Mouse (Mus musculus) CD8-positive naive resting alpha-beta T cell, adult 2 months (primary cell): Measurements from ENCODE around the gene Tomm22.
A peak's percentile ranks its signal among the peaks of the same experiment; 100 is the strongest.

Experiments
- DNase-seq, 2 experiments: peaks; one replicate each; pipeline ENCODE4 v3.0.0; 2022; ENCODE audit warnings: low read depth in 2 of 2, low spot score in 2 of 2

Gene Tomm22

GRCm38 (mm10) chr15:79685141-79685641, 14.5 kb downstream of the Tomm22 start:
- DNase-seq = no peak

GRCm38 (mm10) chr15:79686046-79686869, 15.6 kb downstream of the Tomm22 start:
- no peak for DNase-seq

GRCm38 (mm10) chr15:79687175-79687574, 16.5 kb downstream of the Tomm22 start:
- no peak for DNase-seq

- peak; percentile 95 to 96 for DNase-seq
Measured at GRCm38 (mm10) chr15:79687646-79688267, 17.1 kb downstream of the Tomm22 start, which contains the start of gene Josd1. Josd1 (minus strand) TSS chr15:79687919.

- no peak for DNase-seq
Measured at GRCm38 (mm10) chr15:79688268-79688956, 17.8 kb downstream of the Tomm22 start.

- no peak for DNase-seq
Measured at GRCm38 (mm10) chr15:79689662-79690425, 19.2 kb downstream of the Tomm22 start.

- peak; percentile 91 to 92 for DNase-seq
Measured at GRCm38 (mm10) chr15:79690426-79691022, 19.9 kb downstream of the Tomm22 start, which contains the start of gene Gtpbp1. Gtpbp1 (plus strand) TSS chr15:79690845.

GRCm38 (mm10) chr15:79691023-79691508, 20.4 kb downstream of the Tomm22 start:
- peak in 1 of 2 experiments; percentile 24 for DNase-seq

GRCm38 (mm10) chr15:79692334-79692733, 21.7 kb downstream of the Tomm22 start:
- DNase-seq = peak in 1 of 2 experiments; percentile 16

GRCm38 (mm10) chr15:79693740-79694139, 23.1 kb downstream of the Tomm22 start:
- DNase-seq = peak; percentile 54

GRCm38 (mm10) chr15:79694512-79694911, 23.9 kb downstream of the Tomm22 start:
- DNase-seq = no peak

- DNase-seq = no peak
Measured at GRCm38 (mm10) chr15:79695516-79695915, 24.9 kb downstream of the Tomm22 start.

- no peak for DNase-seq
Measured at GRCm38 (mm10) chr15:79696508-79696907, 25.8 kb downstream of the Tomm22 start.

- no peak for DNase-seq
Measured at GRCm38 (mm10) chr15:79697011-79697410, 26.4 kb downstream of the Tomm22 start.

- no peak for DNase-seq
Measured at GRCm38 (mm10) chr15:79697558-79698187, 27.0 kb downstream of the Tomm22 start.

GRCm38 (mm10) chr15:79706603-79707214, 36.0 kb downstream of the Tomm22 start:
- DNase-seq = no peak

GRCm38 (mm10) chr15:79708229-79708822, 37.7 kb downstream of the Tomm22 start:
- DNase-seq = no peak

GRCm38 (mm10) chr15:79715646-79716045, 45.0 kb downstream of the Tomm22 start:
- DNase-seq = no peak

GRCm38 (mm10) chr15:79716710-79717109, 46.0 kb downstream of the Tomm22 start:
- no peak for DNase-seq
